Mouse (Mus musculus): ENCODE data around the gene Col16a1. TPM values are rescaled to one million over a fixed set of nuclear protein-coding genes. Genes with fewer than 3 reads are reported as not detected.
A peak's percentile ranks its signal among the peaks of the same experiment; 100 is the strongest.

Gene Col16a1
- total and polyA plus RNA-seq, 2 experiments from 2014 or later = 7.5 to 29.7 TPM

- WGBS = 87% methylated on average over 4 of the region's 4 CpGs
Measured at GRCm38 (mm10) chr4:130010723-130011122, 36.9 kb upstream of the Col16a1 start.

GRCm38 (mm10) chr4:130012234-130012633 is 35.4 kb upstream of the Col16a1 start:
- DNase-seq (no peak), ATAC-seq (no peak)
- Histone ChIP-seq H3K9ac (no peak overlapping the region), H3K36me3 (ENCODE audit: insufficient read depth) (peaks cover 61% of the 10 kb centered on the region), H3K27ac (ENCODE audit: low read depth, low read length) (no peak overlapping the region), H3K4me3 (ENCODE audit: low read depth, low read length) (no peak overlapping the region), H3K4me1 (ENCODE audit: insufficient read depth) (no peaks in the 10 kb centered on the region), H3K4me2 (ENCODE audit: low read depth) (no peak overlapping the region), H3K9me3 (ENCODE audit: low read length) (no peaks in the 10 kb centered on the region), H3K27me3 (ENCODE audit: insufficient read depth, low read length) (no peaks in the 10 kb centered on the region)
- 80% methylated on average over 6 of the region's 6 CpGs for WGBS
- no peak for TF ChIP-seq CTCF (IDR thresholded peaks at IDR 0.05; ENCODE audit: low read depth)

More at GRCm38 (mm10) chr4:130010723-130011122, 36.9 kb upstream of the Col16a1 start:
- Histone ChIP-seq H3K4me2 (ENCODE audit: low read depth) (no peak overlapping the region), H3K9ac (no peak overlapping the region), H3K9me3 (ENCODE audit: low read length) (no peaks in the 10 kb centered on the region), H3K27ac (ENCODE audit: low read depth, low read length) (no peak overlapping the region), H3K4me1 (ENCODE audit: insufficient read depth) (no peaks in the 10 kb centered on the region), H3K27me3 (ENCODE audit: insufficient read depth, low read length) (no peaks in the 10 kb centered on the region), H3K36me3 (ENCODE audit: insufficient read depth) (peaks cover 50% of the 10 kb centered on the region), H3K4me3 (ENCODE audit: low read depth, low read length) (no peak overlapping the region)
- no peak for TF ChIP-seq CTCF (IDR thresholded peaks at IDR 0.05; ENCODE audit: low read depth)
- ATAC-seq (no peak), DNase-seq (no peak)

- WGBS = 75% methylated on average over 10 of the region's 10 CpGs
- DNase-seq (no peak), ATAC-seq (no peak)
- no peak overlapping the region for H3K27ac ChIP-seq (ENCODE audit: low read depth, low read length)
- H3K9me3 ChIP-seq (ENCODE audit: low read length) = no peaks in the 10 kb centered on the region
- no peaks in the 10 kb centered on the region for H3K27me3 ChIP-seq (ENCODE audit: insufficient read depth, low read length)
- no peak overlapping the region for H3K4me2 ChIP-seq (ENCODE audit: low read depth)
- H3K36me3 ChIP-seq (ENCODE audit: insufficient read depth) = peaks cover 66% of the 10 kb centered on the region
- no peak overlapping the region for H3K4me3 ChIP-seq (ENCODE audit: low read depth, low read length)
- H3K4me1 ChIP-seq (ENCODE audit: insufficient read depth) = no peaks in the 10 kb centered on the region
- TF ChIP-seq CTCF (IDR thresholded peaks at IDR 0.05; ENCODE audit: low read depth) = no peak
- no peak overlapping the region for H3K9ac ChIP-seq
Measured at GRCm38 (mm10) chr4:130013111-130013510, 34.5 kb upstream of the Col16a1 start.

- no peak for TF ChIP-seq CTCF (IDR thresholded peaks at IDR 0.05; ENCODE audit: low read depth)
- no peaks in the 10 kb centered on the region for H3K27me3 ChIP-seq (ENCODE audit: insufficient read depth, low read length)
Measured at GRCm38 (mm10) chr4:130016010-130016409, 31.6 kb upstream of the Col16a1 start.

GRCm38 (mm10) chr4:130017036-130017674 is 30.5 kb upstream of the Col16a1 start:
- H3K36me3 ChIP-seq (ENCODE audit: insufficient read depth) = peaks cover 41% of the 10 kb centered on the region; the same call in 1 of the 2 replicates
- DNase-seq (no peak), ATAC-seq (no peak)
- no peak for TF ChIP-seq CTCF (IDR thresholded peaks at IDR 0.05; ENCODE audit: low read depth)
- H3K9me3 ChIP-seq (ENCODE audit: low read length) = no peaks in the 10 kb centered on the region
- no peak overlapping the region for H3K4me3 ChIP-seq (ENCODE audit: low read depth, low read length)
- H3K4me1 ChIP-seq (ENCODE audit: insufficient read depth) = no peaks in the 10 kb centered on the region
- no peak overlapping the region for H3K4me2 ChIP-seq (ENCODE audit: low read depth)
- no peak overlapping the region for H3K9ac ChIP-seq
- 72% methylated on average over 18 of the region's 18 CpGs for WGBS
- H3K27ac ChIP-seq (ENCODE audit: low read depth, low read length) = no peak overlapping the region
- no peaks in the 10 kb centered on the region for H3K27me3 ChIP-seq (ENCODE audit: insufficient read depth, low read length)

More at GRCm38 (mm10) chr4:130016010-130016409, 31.6 kb upstream of the Col16a1 start:
- Histone ChIP-seq H3K4me1 (ENCODE audit: insufficient read depth) (no peaks in the 10 kb centered on the region), H3K4me2 (ENCODE audit: low read depth) (no peak overlapping the region), H3K27ac (ENCODE audit: low read depth, low read length) (no peak overlapping the region), H3K9me3 (ENCODE audit: low read length) (no peaks in the 10 kb centered on the region), H3K36me3 (ENCODE audit: insufficient read depth) (peaks cover 53% of the 10 kb centered on the region), H3K9ac (no peak overlapping the region), H3K4me3 (ENCODE audit: low read depth, low read length) (no peak overlapping the region)
- 76% methylated on average over 4 of the region's 4 CpGs for WGBS
- peak; percentile 44 for ATAC-seq
- DNase-seq = no peak

- 88% methylated on average over 8 of the region's 8 CpGs for WGBS
- Histone ChIP-seq H3K27ac (ENCODE audit: low read depth, low read length) (no peak overlapping the region), H3K9ac (no peak overlapping the region), H3K36me3 (ENCODE audit: insufficient read depth) (peaks cover 12% of the 10 kb centered on the region; the same call in 1 of the 2 replicates), H3K27me3 (ENCODE audit: insufficient read depth, low read length) (no peaks in the 10 kb centered on the region), H3K4me2 (ENCODE audit: low read depth) (no peak overlapping the region), H3K9me3 (ENCODE audit: low read length) (no peaks in the 10 kb centered on the region), H3K4me3 (ENCODE audit: low read depth, low read length) (no peak overlapping the region), H3K4me1 (ENCODE audit: insufficient read depth) (no peaks in the 10 kb centered on the region)
- no peak for DNase-seq
- no peak for TF ChIP-seq CTCF (IDR thresholded peaks at IDR 0.05; ENCODE audit: low read depth)
- no peak for ATAC-seq
Measured at GRCm38 (mm10) chr4:130022952-130023351, 24.7 kb upstream of the Col16a1 start.

- Histone ChIP-seq H3K9me3 (ENCODE audit: low read length) (no peaks in the 10 kb centered on the region), H3K9ac (no peak overlapping the region), H3K4me2 (ENCODE audit: low read depth) (no peak overlapping the region), H3K36me3 (ENCODE audit: insufficient read depth) (peaks cover 8% of the 10 kb centered on the region; the same call in 1 of the 2 replicates), H3K4me3 (ENCODE audit: low read depth, low read length) (no peak overlapping the region), H3K4me1 (ENCODE audit: insufficient read depth) (no peaks in the 10 kb centered on the region), H3K27me3 (ENCODE audit: insufficient read depth, low read length) (no peaks in the 10 kb centered on the region), H3K27ac (ENCODE audit: low read depth, low read length) (no peak overlapping the region)
- no peak for ATAC-seq
- 74% methylated on average over 10 of the region's 10 CpGs for WGBS
- DNase-seq = no peak
- no peak for TF ChIP-seq CTCF (IDR thresholded peaks at IDR 0.05; ENCODE audit: low read depth)
Measured at GRCm38 (mm10) chr4:130023511-130024231, 24.0 kb upstream of the Col16a1 start.
